Mouse (Mus musculus): ENCODE data around the gene Stk11ip.

DNA sequence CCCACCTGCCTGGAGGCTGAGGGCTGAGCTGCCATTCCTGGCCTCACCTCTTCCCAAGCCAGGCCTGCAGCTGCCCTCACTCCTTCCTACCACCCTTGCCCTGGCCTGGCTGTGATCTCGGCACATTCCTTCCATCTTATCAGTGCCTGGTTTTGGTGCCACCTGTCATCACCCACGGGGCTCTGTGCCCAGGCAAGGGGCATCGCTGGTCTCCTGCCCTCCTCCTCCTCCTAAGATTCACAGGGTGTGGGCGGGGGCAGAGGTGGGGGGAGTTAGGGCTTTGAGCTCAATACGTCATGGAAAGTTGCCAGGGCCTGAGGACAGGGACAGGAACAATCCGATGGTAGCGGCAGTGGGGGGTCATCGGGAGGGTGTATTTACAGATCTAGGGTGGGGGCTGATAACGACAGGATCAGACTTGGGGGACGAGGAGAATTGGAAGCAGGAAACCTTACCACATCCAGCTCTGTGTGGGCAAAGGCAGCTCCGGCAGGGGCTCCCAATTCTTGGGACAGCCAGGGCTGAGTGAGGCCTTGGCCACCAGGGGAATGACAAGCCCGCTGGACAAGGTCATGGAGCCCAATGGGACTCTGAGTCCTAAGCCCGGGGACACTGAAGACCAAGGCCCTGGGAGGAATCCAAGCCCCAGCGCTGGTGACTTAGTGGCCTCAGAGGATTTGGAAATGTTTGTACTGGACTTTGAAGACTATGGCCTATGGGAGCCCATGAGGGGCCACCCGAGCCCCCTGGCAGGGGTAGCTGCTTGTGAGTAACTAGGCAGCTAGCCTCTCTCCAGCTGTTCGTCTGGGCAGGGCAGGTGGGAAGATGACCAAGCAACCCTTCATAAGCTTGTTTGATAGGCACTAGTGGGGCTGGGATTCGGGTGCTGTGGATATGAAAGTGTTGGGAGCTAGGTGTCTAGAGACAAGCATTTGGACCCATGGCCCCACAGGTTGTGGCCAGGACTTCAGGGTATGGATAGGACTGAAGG, 28.3 kb downstream of the Stk11ip start:
- no peak for TF ChIP-seq CTCF (IDR thresholded peaks at IDR 0.05; ENCODE audit: extremely low read depth, insufficient read depth, low read length)
- no peak for TF ChIP-seq POLR2A (IDR thresholded peaks at IDR 0.05; ENCODE audit: extremely low read depth, insufficient read depth, low read length)

Measured in cortical plate, adult 2 months (tissue).